Mouse (Mus musculus) kidney, adult 9 months (tissue): Measurements from ENCODE around the gene 1700017B05Rik.
"Not testable (repeated sequence)": the region's sequence is repeated elsewhere in the genome, so short reads cannot be mapped to it uniquely, and the experiment has no call there.

ENCODE experiments used
- DNase-seq: peaks from one replicate; pipeline ENCODE4 v3.0.0; 2022

1700017B05Rik gene

GRCm38 (mm10) chr9:57212448-57213222 is 49.8 kb downstream of the 1700017B05Rik start:
- DNase-seq: no peak

DNA sequence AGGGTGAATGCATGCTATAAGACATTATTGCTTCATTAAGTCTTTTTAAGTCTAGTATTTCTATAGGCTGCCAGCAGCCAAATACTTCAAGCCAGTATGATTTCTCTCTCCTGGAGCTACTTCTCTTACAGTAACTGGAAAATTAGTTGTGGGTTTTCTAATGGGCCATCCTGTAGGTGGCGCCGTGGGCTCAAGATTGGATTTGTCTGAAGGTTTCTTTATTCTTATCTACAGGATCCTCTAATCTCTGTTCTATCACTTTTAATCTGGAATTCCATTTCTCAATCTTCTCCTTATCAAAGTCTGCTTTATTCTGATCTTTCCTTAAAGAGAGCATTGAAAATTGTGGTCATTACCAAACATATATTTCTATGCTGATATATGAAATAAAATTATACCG is 53.1 kb downstream of the 1700017B05Rik start:
- peak; percentile 44 for DNase-seq

GRCm38 (mm10) chr9:57206896-57207295 is 55.5 kb downstream of the 1700017B05Rik start:
- DNase-seq: no peak

DNA sequence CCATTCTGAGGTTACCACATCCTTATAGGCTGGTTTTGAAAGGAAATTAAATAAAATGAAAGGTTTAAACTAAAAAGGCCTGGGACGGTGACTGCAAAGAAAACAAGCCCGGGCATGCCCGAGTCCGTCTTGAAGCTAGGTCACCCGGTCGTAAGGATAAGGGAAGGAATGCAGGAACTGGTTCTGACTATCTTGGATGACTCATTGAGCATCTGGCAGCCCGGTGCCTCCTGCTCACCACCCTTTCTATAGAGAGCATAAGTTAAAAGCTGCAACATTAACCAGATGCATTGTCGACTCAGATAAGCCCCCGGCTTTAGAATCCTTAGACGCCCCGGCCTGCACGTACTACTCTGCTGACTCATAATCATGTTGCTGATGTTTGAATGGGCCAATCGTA is 58.8 kb downstream of the 1700017B05Rik start:
- DNase-seq: not testable (repeated sequence)
